Mouse (Mus musculus) megakaryocyte progenitor cell, adult 5-6 weeks (primary cell): Measurements from ENCODE around the gene Gas2l1. TPM values are rescaled to one million over a fixed set of nuclear protein-coding genes. Genes with fewer than 3 reads are reported as not detected.

Source experiments
- ATAC-seq: replicated peaks from 2 replicates; pipeline ENCODE4 v1.8.0; 2016; ENCODE audit warnings: mild to moderate bottlenecking, moderate TSS enrichment, inconsistent platforms; ENCODE audit not compliant: poor library complexity
- total RNA-seq, 2 experiments: library from RNA; stranded (forward) in 1 of 2; stranded (reverse) in 1 of 2; fragments of 157-497, 149-512 nt in 1 of 2; fragments of 200-1000 nt in 1 of 2; gene quantifications; 2 replicates each; pipeline versions ENCODE4 v1.2.3 to v1.2.4; 2015 to 2017

Gas2l1 gene
- total RNA-seq, 2 experiments from 2014 or later, result 0.22 to 0.58 TPM

DNA sequence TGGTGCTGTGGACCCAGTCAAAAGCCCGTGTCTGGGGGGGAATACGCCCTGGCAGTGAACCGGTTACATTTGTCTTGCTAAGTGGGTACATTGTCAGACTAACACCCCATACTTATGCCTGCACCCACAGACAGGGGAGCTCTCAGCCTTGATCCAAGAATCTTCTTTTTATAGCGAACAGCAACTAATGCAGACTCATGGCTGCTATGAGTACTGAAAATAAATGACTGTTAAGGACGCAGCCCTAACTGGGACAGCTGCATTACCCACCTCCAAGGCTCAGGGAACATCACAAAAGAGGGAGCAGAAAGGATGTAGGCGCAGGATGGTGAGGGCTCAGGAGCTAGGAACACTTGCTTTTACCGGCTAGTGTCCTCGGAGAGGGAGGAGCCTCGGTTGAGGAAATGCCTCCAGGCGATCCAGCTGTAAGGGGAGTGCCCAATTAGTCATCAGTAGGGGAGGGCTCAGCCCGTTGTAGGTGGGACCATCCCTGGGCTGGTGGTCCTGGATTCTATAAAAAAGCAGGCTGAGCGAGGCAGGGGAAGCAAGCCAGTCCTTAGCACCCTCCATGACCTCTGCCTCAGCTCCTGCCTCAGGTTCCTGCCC, 18.7 kb downstream of the Gas2l1 start:
- ATAC-seq, result no peak

DNA sequence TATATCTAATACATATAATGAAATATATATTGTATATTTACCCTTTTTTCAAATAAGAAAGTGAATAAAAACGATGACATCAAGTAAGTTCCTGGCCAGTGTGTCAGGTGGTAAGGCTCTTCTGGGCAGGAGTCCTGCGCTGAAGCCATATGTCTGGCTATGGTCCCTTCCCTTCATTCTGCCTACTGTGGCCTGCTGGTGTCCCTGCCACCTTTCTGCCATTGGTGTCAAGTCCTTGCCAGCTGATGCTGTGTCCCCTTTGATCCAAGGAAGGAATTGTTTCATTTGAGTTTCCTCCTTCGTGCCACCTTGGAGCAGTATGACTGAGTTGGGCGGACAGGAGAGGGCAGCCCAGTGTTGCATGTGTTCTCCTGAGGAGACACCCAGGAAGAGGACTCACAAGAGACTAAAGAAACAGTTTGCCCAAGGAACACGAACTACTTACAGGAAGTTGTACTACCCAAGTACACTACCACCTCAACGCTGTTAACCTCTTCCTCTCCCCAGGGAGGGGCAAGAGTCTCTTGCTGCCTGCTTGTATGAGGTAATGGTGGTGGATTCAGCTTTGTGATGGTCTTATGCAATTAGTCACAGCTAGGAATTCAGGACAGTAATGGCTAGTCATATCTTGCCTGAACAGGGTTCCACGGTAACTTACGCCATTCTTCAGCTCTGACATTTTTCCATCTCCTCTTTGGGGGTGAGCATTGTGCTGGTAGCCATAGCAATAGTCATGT, 22.3 kb downstream of the Gas2l1 start:
- peak; percentile 74 for ATAC-seq

DNA sequence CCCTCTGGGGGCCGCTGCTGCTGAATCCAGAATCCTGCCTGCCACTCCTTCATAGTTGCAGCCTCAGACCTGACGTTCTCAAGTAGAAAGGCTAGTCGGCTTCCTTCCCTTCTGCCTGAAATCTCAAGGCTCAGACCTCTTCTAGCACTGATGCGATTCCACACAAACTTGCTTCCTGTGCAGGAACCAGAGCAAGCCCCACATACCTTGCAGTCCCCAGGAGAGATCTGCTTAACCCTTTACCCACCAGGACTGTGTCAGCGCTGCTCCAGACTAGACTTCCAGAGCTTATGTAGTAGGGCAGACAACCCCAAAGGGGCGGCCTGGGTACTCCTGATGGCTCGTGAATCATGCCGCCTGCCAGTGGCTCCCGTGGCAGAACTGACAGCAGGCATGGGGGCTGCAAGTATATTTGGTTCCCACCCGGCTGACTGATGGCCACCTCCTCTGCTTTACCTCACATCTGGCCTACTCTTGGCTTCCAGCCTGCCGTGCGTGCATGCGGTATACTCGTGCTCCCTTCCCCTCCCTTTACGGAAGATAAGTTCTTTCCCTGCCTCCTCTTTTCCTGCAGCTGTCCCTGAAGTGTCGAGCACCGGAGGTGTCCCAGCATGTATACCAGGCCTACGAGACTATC, 23.9 kb downstream of the Gas2l1 start:
- no peak for ATAC-seq

DNA sequence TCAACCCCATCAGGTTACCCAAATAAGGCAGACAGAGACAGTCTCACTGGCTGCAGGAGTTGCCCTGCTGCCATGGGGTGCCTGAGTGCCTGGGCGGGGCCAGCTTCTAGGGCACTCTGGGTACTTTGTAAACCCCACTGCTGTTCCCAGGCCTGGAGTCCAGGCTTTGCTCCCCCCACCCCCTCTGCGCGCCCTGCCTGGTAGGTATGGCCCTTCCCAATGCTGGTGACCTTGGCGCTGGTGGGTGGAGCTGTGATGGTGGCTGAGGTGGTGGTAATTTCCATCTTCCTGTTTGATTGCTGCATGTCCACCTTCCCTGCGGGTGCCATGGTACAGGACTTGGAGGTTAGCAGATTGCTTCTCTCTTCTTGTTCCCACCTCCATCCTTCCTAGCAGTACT, 24.5 kb downstream of the Gas2l1 start:
- no peak for ATAC-seq

DNA sequence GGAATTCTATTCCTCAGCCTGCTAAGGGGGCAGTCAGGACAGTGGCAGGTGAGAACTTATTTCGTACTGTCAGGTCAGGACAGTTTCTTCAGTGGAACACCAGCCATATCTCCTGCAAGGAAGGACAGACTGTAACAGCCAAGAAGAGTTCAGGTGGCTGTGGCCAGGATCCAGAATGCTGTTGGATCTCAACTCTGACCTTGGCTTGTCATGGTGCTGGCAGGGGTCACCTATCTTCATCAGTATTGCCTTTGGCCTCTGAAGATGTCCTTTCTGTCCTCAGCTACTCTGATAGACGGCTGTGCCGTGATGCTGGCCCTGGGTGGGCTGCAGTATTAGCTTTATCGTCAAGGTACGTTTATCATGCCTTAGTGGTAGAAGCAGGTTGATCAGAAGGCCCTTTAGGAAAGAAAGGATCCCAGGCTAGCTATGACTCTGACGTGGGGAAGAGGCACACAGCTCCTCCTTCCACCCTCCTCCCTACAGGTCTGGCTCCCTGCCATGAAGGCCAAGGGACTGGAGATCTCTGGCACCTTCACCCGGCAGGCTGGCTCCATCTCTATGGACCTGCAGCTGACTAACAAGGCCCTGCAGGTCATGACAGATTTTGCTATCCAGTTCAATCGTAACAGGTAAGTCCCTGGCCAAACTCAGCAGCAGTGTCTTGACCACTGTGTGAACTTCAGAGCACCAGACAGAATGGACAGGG, 27.8 kb downstream of the Gas2l1 start:
- ATAC-seq, result no peak

DNA sequence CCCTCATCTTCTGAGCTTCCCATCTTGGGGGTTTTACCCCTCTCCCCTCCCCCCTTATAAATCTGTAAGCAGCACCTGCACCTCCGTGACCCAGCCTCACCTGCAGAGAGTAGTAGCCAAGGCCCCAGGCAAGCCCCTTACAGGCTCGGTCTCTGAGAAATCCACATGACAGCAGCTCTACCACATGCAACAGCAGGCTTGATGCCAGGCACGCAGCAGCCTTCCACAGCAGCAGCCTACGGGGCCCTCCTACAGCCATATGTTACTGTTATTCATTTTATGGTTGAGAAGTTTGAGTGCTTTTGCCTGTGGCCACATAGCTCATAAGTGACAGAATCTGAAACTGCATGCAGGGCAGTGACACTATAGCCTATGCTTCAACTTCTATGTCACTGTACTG, 29.7 kb downstream of the Gas2l1 start:
- ATAC-seq, result no peak

DNA sequence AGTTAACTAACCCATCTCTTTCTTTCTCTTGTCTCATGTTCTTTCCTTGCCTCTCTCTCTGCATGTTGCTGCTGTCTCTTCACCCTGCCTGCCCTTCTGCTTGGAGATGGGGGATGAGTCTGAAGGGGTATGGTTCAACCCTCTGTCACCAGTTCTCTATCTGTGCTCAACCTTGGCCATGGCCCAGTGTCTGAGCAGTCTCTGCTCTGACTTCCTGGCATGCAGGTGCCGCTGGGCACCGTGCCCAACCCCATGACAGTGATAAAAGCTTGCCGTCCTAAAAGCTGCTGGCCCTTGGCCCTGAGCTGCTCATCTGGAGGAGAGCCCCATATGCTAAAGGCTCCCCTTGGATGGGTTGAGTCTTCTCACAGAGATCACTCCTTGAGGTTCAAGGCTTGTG, 32.0 kb downstream of the Gas2l1 start:
- ATAC-seq, result peak; percentile 79

DNA sequence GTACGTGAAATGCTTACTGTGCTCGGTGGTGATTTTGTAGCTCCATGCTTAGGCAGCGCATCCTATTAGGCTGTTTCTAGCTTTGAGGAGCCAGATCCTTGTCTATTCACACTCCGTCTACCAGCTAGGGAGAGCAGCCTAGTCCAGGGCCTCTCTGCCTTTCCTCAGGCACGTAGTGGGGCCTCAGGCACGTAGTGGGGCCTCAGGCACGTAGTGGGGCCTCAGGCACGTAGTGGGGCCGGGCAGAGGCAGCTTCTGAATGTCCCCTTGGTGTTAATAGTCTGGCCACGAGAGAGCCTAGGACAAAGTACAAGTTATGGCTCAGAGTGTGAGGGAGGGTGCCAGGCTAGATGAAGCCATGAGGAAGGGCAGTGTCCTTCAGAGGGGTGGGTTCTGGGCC, 32.4 kb downstream of the Gas2l1 start:
- ATAC-seq, result peak; percentile 29

DNA sequence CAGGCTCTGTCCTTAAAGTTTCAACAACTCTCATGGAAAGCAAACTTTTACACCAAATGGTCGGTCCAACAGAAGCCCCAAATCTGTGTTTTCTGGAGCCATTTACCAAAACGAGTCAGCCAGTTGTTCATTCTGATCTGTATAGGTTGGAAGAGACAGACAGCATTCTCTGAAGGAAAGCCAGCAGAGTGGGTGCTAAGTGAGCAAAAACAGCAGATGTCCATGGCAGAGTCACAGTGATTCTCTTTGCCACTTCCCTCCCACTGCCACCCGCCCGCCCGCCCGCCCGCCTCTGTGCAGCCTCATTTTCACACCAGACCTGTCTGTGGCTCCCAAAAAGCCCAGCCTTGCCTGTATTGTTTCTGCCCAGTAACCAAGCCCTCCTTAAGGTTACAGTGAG, 36.9 kb downstream of the Gas2l1 start:
- ATAC-seq, result no peak

DNA sequence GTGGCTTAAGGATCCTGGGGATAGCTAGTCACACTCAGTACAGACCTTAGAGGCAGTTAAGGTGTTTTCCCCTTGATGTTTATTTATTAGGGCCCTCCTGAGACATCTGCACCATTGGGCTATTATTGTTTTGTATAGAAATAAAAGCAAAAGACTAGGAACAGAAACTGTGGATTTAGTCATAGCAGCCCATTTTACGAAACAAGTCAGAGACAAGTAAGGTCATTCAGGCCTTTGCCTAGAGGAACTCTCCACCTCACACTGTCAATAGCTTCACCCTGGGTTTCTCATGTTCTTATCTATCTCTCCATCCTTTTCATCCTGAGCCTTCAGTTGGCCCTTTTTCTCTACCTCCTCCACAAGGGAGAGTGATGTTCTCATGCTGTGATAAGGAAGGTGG, 40.0 kb downstream of the Gas2l1 start:
- ATAC-seq, result no peak

DNA sequence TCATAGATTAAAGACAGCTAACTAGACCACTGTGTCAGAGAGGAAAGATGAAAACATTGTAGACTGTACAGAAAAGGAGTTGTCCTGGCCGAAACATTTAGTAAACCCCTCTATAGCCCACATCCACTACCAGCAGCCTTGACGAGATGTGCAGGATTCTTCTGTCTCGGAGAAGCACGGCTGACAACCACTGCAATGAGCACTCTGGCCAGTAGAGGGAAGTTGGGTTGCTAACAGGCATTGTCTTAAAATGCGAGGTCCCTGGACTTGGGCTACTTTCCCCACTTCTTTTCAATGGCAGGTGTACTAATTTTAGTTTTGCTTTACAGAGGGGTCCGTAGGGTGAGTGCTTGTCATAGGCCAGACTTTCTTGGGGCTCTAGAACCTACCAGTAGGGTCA, 47.6 kb downstream of the Gas2l1 start:
- peak; percentile 61 for ATAC-seq

DNA sequence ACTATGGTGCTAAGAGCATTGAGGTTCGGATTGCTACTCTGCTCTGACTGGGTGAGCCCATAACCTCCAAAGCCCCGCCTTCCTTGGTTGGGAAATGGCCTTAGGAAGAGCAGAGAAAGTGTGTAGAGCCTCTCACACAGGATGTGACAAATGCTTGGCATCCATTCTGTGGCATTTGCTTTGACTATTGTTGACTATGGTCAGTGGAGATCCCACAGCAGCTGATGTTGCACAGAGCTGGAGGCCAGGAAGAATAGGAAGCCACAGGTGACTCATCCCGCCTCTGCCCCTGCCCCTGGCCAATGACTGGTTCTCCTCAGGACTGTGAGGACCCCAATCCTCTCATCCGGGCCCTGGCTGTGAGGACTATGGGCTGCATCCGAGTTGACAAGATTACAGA, 48.8 kb downstream of the Gas2l1 start:
- ATAC-seq, result no peak

DNA sequence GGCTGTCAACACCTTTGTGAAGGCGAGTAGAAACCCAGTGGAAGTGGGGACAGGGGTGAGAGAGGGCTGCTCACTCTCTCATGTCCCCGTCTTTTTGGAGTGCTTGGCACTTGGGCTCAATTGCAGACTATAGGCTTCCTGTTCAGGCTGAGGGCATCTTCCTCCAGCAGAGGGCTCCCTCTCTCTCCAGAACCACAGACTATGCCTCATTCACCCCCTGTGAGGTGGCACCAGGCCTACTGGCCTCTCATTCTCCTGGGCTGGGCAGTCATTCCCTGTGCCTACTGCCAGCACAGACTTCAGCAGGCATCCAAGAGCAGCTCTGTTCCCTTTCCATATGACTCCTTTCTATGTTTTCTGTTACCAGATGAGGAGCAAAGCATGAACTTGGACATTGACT, 49.4 kb downstream of the Gas2l1 start:
- ATAC-seq, result peak; percentile 84

DNA sequence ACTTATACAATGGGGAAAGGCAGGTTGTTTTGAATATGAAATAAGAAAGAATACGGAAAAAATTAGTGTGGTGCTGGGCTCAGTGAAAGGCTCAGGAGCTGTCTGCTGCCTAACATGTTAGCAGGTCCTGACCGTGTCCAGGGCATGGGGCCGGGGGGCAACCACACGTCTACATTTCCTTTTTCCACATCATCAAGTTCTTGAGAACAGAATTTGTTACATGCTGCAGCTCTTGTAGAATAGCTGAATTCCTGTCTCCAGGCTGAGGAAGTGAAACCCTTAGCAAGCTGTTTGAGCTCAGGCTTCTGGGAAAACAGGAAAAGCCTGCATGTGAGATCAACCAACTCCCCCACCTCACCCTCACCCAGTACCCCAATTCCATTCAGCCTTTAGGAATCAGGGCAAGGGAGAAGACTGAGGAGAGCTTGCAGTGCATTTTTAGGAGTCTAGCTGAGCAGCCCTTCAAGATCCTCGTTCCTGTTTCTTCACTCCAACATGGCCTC, 52.9 kb downstream of the Gas2l1 start:
- ATAC-seq, result no peak

DNA sequence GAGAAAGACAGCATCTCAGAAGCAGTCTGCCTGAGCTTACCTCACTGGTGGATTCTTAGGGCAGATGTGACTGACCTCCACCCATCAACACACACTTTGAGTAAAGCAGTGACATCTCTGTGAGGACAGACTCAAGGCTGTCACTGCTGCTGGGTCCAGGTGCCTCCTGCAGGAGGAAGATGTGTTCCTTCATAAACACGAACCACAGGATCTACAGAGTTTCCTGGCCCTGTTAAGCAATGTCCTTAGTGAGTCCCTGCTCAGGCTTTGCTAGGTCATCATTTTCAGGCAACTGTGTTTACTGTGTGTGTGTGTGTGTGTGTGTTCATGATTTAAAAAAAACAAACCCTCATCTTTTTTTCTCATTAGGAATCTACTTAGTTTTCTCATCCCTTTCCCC, 53.6 kb downstream of the Gas2l1 start:
- ATAC-seq, result no peak

DNA sequence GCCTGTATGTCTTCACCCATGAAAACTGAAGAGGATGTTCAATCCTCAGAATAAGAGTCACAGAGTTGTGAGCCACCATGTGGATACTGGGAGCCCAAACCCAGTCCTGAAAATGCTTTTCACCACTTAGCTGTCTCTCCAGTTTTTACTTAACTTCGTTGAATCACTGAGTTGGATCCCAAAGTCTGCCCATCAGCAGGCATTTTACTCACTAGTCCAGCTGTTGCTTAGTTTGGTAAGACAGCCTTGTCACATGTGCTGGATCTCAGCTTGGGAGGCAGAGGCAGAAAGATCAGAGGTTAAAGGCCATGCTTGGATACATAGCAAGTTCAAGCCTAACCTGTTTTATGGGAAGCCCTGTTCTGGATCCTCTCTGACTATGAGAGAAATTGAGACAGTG, 54.9 kb downstream of the Gas2l1 start:
- ATAC-seq, result no peak

DNA sequence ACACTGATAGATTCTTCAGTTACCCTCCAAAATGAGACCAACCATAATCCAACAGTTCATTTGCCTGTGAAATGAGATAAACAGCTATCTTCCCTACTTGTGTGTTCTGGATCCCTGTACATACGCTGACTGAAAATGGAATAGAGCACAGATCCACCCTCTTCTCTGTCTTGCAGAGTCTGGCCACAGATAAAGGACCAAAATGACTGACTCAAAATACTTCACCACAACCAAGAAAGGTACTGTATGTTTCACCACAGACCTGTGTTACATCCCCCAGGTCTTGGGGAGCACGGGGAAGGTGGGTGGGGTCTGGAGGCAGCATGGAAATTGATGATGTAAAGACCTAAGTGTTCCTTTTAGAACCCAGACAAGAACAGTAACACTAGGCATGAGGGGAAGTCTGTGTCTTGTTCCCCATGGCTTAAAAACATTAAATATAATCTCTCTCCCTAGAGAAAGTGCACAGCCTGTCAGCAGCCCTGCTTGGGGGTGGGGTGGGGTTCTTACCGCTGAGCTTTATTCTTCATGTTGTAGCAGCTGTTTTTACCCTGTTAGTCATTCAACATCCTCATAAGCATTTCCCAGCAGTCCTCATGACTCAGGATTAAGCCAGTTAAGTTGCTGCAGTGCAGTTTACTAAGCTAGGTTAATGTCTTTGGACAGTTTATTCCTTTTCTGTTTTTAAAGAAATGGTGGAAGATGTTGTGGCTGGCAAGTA, 55.6 kb downstream of the Gas2l1 start:
- peak; percentile 83 for ATAC-seq

DNA sequence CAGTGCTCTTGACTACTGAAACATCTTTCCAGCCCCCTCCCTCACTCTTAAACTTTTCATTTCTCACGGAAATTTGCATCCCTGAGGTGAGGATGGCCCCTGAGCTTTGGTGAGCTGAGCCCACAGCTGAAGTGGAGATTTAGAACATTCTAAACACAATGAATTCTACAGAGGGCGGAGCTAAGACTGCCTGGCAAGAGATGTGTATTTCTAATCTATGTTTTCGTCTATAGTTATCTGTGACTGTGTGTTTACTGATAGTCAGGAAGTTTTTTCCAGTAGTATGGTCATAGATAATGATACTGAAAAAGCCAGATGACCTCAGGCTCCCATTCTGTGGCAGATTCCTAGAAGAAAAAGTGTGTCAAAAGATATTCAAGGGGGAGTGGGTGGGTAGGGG, 56.3 kb downstream of the Gas2l1 start:
- peak; percentile 35 for ATAC-seq

DNA sequence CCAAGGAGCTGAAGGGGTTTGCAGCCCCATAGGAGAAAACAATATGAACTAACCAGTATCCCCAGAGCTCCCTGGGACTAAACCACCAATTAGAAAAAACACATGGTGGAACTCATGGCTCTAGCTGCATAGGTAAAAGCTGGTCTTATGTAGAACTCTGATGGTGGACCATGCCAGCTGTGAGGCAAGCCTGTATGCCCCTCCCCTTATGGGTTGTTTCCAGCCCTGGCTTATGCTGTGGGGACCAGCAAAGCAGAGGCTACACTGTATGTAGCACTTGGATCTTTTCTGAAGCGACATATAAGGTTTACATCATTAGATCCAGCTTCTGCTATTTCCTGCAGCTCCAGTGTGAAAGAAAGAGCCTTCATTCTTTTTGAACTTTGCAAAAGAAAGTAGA, 57.9 kb downstream of the Gas2l1 start:
- ATAC-seq, result no peak

DNA sequence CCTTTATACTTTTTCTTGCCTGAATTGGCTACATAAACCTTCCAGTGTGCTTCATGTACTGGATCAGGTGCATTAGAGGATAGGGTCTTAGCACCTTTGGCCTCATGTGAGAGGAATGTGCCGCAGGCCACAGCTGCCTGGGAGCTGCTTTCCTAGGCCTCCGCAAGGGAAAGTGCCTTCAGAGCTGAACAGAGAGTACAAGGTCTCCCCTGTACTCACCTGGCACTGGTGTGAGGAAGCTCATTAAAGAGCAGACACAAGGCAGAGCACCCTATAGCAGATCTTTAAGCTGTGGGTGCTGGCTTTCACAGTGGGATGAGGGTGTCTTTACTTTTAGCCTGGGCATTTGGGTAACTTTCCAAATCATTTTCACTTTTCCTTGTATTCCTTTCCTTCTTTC, 59.6 kb downstream of the Gas2l1 start:
- ATAC-seq, result no peak
